Mouse (Mus musculus) central nervous system, embryonic 18 days (tissue): ENCODE measurements around the gene Olfr355. TPM values are rescaled to one million over a fixed set of nuclear protein-coding genes. Genes with fewer than 3 reads are reported as not detected.

Experiments
- polyA plus RNA-seq: library from polyadenylated mRNA; depleted of rRNA; stranded (reverse); fragments of >200 nt; gene quantifications from 2 replicates; pipeline ENCODE4 v1.2.3, GENCODE M21; 2012; rRNA removed

The Olfr355 gene
- polyA plus RNA-seq = not detected in 2 replicates

GRCm38 (mm10) chr2:36928797-36929196, at the start of gene Olfr355:
Olfr355 (minus strand) TSS chr2:36928897.

DNA sequence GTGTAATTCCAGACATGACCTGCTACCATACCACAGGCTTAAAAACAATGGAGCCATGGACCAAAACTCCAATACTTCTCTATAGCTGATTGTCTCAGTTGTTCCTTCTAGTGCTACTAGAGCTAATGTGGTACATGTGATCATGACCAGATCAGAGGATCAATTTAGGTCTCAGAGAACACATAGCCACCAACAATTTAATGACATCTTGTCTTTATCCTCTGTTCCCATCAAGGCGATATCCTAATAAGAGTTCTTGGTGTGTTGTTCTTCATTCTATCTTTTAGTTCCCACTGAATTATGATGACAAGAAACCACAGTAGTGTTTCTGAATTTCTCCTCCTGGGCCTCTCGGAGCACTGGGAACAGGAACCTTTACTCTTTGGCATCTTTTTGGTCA, 8.1 kb upstream of the Olfr355 start, which contains the start of gene Olfr356:
TSS of gene Olfr356 (plus strand) at position 301 of the 400 bp plus-strand sequence.

GRCm38 (mm10) chr2:36905380-36905779, 23.3 kb downstream of the Olfr355 start, which contains the start of gene Olfr354:
Olfr354 (plus strand) TSS chr2:36905680.

GRCm38 (mm10) chr2:36892836-36893235, 35.9 kb downstream of the Olfr355 start, which contains the start of gene Olfr353:
Olfr353 (minus strand) TSS chr2:36892936.

Other genes with a start within 250 kb of the Olfr355 start
- not detected in 2 replicates for gene Olfr346, start 243.1 kb downstream of the Olfr355 start, polyA plus RNA-seq
- gene Olfr347, start 197.0 kb downstream of the Olfr355 start, polyA plus RNA-seq = not detected in 2 replicates
- not detected in 2 replicates for gene Olfr348, start 144.6 kb downstream of the Olfr355 start, polyA plus RNA-seq
- gene Olfr50, start 138.4 kb downstream of the Olfr355 start, polyA plus RNA-seq = not detected in 2 replicates
- not detected in 2 replicates for gene Olfr3, start 111.9 kb downstream of the Olfr355 start, polyA plus RNA-seq
- not detected in 2 replicates for gene Olfr350, start 82.6 kb downstream of the Olfr355 start, polyA plus RNA-seq
- not detected in 2 replicates for gene Olfr351, start 66.2 kb downstream of the Olfr355 start, polyA plus RNA-seq
- not detected in 2 replicates for gene Olfr352, start 60.4 kb downstream of the Olfr355 start, polyA plus RNA-seq
- gene Olfr353, start 36.0 kb downstream of the Olfr355 start, polyA plus RNA-seq = not detected in 2 replicates
- not detected in 2 replicates for gene Olfr354, start 23.2 kb downstream of the Olfr355 start, polyA plus RNA-seq
- gene Olfr356, start 8.2 kb upstream of the Olfr355 start, polyA plus RNA-seq = not detected in 2 replicates
- gene Olfr357, start 64.9 kb upstream of the Olfr355 start, polyA plus RNA-seq = not detected in 2 replicates
- not detected in 2 replicates for gene Olfr358, start 80.4 kb upstream of the Olfr355 start, polyA plus RNA-seq
- not detected in 2 replicates for gene Olfr360, start 136.8 kb upstream of the Olfr355 start, polyA plus RNA-seq
- not detected in 2 replicates for gene Olfr361, start 160.4 kb upstream of the Olfr355 start, polyA plus RNA-seq
- gene Olfr362, start 189.0 kb upstream of the Olfr355 start, polyA plus RNA-seq = not detected in 2 replicates
- not detected in 2 replicates for gene Olfr364-ps1, start 210.4 kb upstream of the Olfr355 start, polyA plus RNA-seq